Mouse (Mus musculus) embryo, embryonic 11.5 days (tissue): ENCODE data around the gene Syngr2.

Source experiments
- DNase-seq: peaks from one replicate; pipeline ENCODE4 v3.0.0-alpha.2; 2012; ENCODE audit warnings: low read depth, low spot score

Gene Syngr2

GRCm38 (mm10) chr11:117809407-117810311 is at the start of gene Syngr2, which contains the start of gene Gm20708:
TSS of gene Syngr2 (plus strand) at chr11:117809668.
TSS of gene Gm20708 (plus strand) at chr11:117809668.
- DNase-seq: no peak

- no peak for DNase-seq
These were observed 48.9 kb upstream of the Syngr2 start for GRCm38 (mm10) chr11:117760374-117761119.

GRCm38 (mm10) chr11:117761801-117762200 is 47.7 kb upstream of the Syngr2 start:
- DNase-seq: no peak

GRCm38 (mm10) chr11:117762246-117762645 is 47.2 kb upstream of the Syngr2 start:
- no peak for DNase-seq

- DNase-seq: no peak
These were observed 45.1 kb upstream of the Syngr2 start for GRCm38 (mm10) chr11:117764319-117764718.

- DNase-seq: no peak
These were observed 44.1 kb upstream of the Syngr2 start for GRCm38 (mm10) chr11:117765361-117765760.

- DNase-seq: no peak
These were observed 43.2 kb upstream of the Syngr2 start for GRCm38 (mm10) chr11:117766275-117766674.

GRCm38 (mm10) chr11:117768725-117769682 is 40.5 kb upstream of the Syngr2 start:
- DNase-seq: no peak

GRCm38 (mm10) chr11:117769683-117770047 is 39.8 kb upstream of the Syngr2 start:
- DNase-seq: no peak

- DNase-seq: no peak
These were observed 39.1 kb upstream of the Syngr2 start for GRCm38 (mm10) chr11:117770407-117770806.

GRCm38 (mm10) chr11:117772352-117772751 is 37.1 kb upstream of the Syngr2 start:
- DNase-seq: no peak

- DNase-seq: no peak
These were observed 34.5 kb upstream of the Syngr2 start for GRCm38 (mm10) chr11:117774925-117775324.

- no peak for DNase-seq
These were observed 33.9 kb upstream of the Syngr2 start for GRCm38 (mm10) chr11:117775540-117775939.

- DNase-seq: no peak
These were observed 33.2 kb upstream of the Syngr2 start for GRCm38 (mm10) chr11:117776085-117776792.

- DNase-seq: no peak
These were observed 32.4 kb upstream of the Syngr2 start for GRCm38 (mm10) chr11:117777111-117777510.

GRCm38 (mm10) chr11:117778031-117778430 is 31.4 kb upstream of the Syngr2 start:
- no peak for DNase-seq

- no peak for DNase-seq
These were observed 30.5 kb upstream of the Syngr2 start for GRCm38 (mm10) chr11:117778851-117779433.

GRCm38 (mm10) chr11:117779434-117780198 is 29.9 kb upstream of the Syngr2 start:
- DNase-seq: peak; percentile 43

- no peak for DNase-seq
These were observed 29.3 kb upstream of the Syngr2 start for GRCm38 (mm10) chr11:117780199-117780515.

- peak; percentile 69 for DNase-seq
These were observed 28.8 kb upstream of the Syngr2 start for GRCm38 (mm10) chr11:117780582-117781111.
